Mouse (Mus musculus): Measurements from ENCODE around the gene Emb. TPM values are rescaled to one million over a fixed set of nuclear protein-coding genes. Genes with fewer than 3 reads are reported as not detected.

The Emb gene
- total RNA-seq, 2 experiments from 2014 or later, result 9.1 to 10.7 TPM

GRCm38 (mm10) chr13:117289494-117290270, 81.3 kb downstream of the Emb start:
- peak; percentile 86 for TF ChIP-seq CTCF (IDR thresholded peaks at IDR 0.05)
- peak; percentile 56 for DNase-seq
- Histone ChIP-seq H3K27ac (no peak overlapping the region), H3K4me3 (peak overlapping the region; percentile 44)
- intact Hi-C loops (cut with DNase I), result loop anchor here (1.0 kb wide), 1 partner anchor 86 kb away; no protein-coding TSS in a partner anchor

- no peak overlapping the region for H3K4me3 ChIP-seq
- H3K27ac ChIP-seq, result no peak overlapping the region
- intact Hi-C loops (cut with DNase I), result no loop called here
- TF ChIP-seq CTCF (IDR thresholded peaks at IDR 0.05), result peak; percentile 86
- DNase-seq, result peak; percentile 61
Observed at GRCm38 (mm10) chr13:117311446-117312225, 103.3 kb downstream of the Emb start.

Other genes with a start within 250 kb of the Emb start
- 10 to 100 TPM; 12.9 to 14.5 TPM for gene Parp8, start 183.0 kb upstream of the Emb start, total RNA-seq (2021)
- gene Gm17509, start 12.5 kb downstream of the Emb start, total RNA-seq (2021), result not detected